Mouse (Mus musculus) stomach, embryonic 15.5 days (tissue): ENCODE data around the gene B3gnt2. TPM values are rescaled to one million over a fixed set of nuclear protein-coding genes. Genes with fewer than 3 reads are reported as not detected.

Experiments used
- ATAC-seq: fragments of 200-750 bp; cut with Nextera tagmentation; 2 replicates; pipeline ENCODE4 v1.8.0; 2017; ENCODE audit warnings: low read depth, moderate number of reproducible peaks, moderate TSS enrichment; ENCODE audit not compliant: insufficient read depth, low FRiP score
- H3K27ac ChIP-seq: fragments of 300-500 bp; sonication (generic); 2 replicates; pipeline ENCODE4 v1.5.1; 2015; ENCODE audit warnings: mild to moderate bottlenecking, inconsistent platforms
- H3K27me3 ChIP-seq: fragments of 300-500 bp; sonication (generic); replicated peaks from 2 replicates; pipeline ENCODE4 v1.6.1; 2015; ENCODE audit warnings: inconsistent platforms
- H3K36me3 ChIP-seq: fragments of 300-500 bp; sonication (generic); 2 replicates; pipeline ENCODE4 v1.6.1; 2015; ENCODE audit warnings: inconsistent platforms
- H3K4me1 ChIP-seq: fragments of 300-500 bp; sonication (generic); 2 replicates; pipeline ENCODE4 v1.6.1; 2015; ENCODE audit warnings: inconsistent platforms
- H3K4me2 ChIP-seq: fragments of 300-500 bp; sonication (generic); 2 replicates; pipeline ENCODE4 v1.6.1; 2015; ENCODE audit warnings: mild to moderate bottlenecking, inconsistent platforms
- H3K4me3 ChIP-seq: fragments of 300-500 bp; sonication (generic); replicated peaks from 2 replicates; pipeline ENCODE4 v1.5.1; 2015; ENCODE audit warnings: inconsistent platforms
- H3K9ac ChIP-seq: fragments of 300-500 bp; sonication (generic); 2 replicates; pipeline ENCODE4 v1.6.1; 2015; ENCODE audit warnings: inconsistent platforms
- H3K9me3 ChIP-seq: fragments of 300-500 bp; sonication (generic); 2 replicates; pipeline ENCODE4 v1.6.1; 2016; ENCODE audit warnings: inconsistent platforms
- WGBS: fragments of 180-500 bp; shearing (Covaris S2); methylation state at CpG from one replicate; pipeline ENCODE4 v1.1.7; 2015; 5-methylcytosine and 5-hydroxymethylcytosine counted together
- polyA plus RNA-seq: library from polyadenylated mRNA; unstranded; fragments of >200 nt; fragmentation: Nextera tagmentation; extraction: Ambion mirVana; gene quantifications from 2 replicates; pipeline ENCODE4 v1.2.1, GENCODE M21; 2015

Gene B3gnt2
- polyA plus RNA-seq, 1 experiment from 2014 or later = 13.6 TPM

- Histone ChIP-seq H3K9me3 (no peaks in the 10 kb centered on the region), H3K4me2 (no peak overlapping the region), H3K9ac (no peak overlapping the region), H3K36me3 (no peaks in the 10 kb centered on the region), H3K27me3 (no peaks in the 10 kb centered on the region), H3K4me1 (0 out of 2 replicates have a peak, but pooled peaks cover 4% of the 10 kb centered on the region), H3K4me3 (no peak overlapping the region), H3K27ac (no peak overlapping the region)
- no peak for ATAC-seq
- WGBS = 83% methylated on average over 2 of the region's 2 CpGs
These were observed 80.0 kb downstream of the B3gnt2 start for GRCm38 (mm10) chr11:22780761-22781160.

- Histone ChIP-seq H3K4me1 (0 out of 2 replicates have a peak, but pooled peaks cover 4% of the 10 kb centered on the region), H3K27me3 (no peaks in the 10 kb centered on the region), H3K27ac (no peak overlapping the region; the same call in 1 of the 2 replicates), H3K36me3 (no peaks in the 10 kb centered on the region), H3K4me3 (no peak overlapping the region), H3K9me3 (no peaks in the 10 kb centered on the region), H3K9ac (no peak overlapping the region), H3K4me2 (no peak overlapping the region)
- WGBS = 63% methylated on average over 6 of the region's 6 CpGs
- ATAC-seq = no peak
These were observed 80.8 kb downstream of the B3gnt2 start for GRCm38 (mm10) chr11:22779821-22780551.

GRCm38 (mm10) chr11:22778596-22778995, 82.2 kb downstream of the B3gnt2 start:
- H3K4me3 ChIP-seq = no peak overlapping the region
- ATAC-seq = no peak
- 0 out of 2 replicates have a peak, but pooled peaks cover 4% of the 10 kb centered on the region for H3K4me1 ChIP-seq
- H3K4me2 ChIP-seq = no peak overlapping the region
- H3K27ac ChIP-seq = no peak overlapping the region
- no peak overlapping the region for H3K9ac ChIP-seq
- 78% methylated on average over 3 of the region's 3 CpGs for WGBS
- H3K9me3 ChIP-seq = no peaks in the 10 kb centered on the region
- H3K27me3 ChIP-seq = no peaks in the 10 kb centered on the region
- H3K36me3 ChIP-seq = no peaks in the 10 kb centered on the region

GRCm38 (mm10) chr11:22777531-22777930, 83.2 kb downstream of the B3gnt2 start:
- Histone ChIP-seq H3K9ac (no peak overlapping the region), H3K4me2 (no peak overlapping the region), H3K4me3 (no peak overlapping the region), H3K27me3 (no peaks in the 10 kb centered on the region), H3K4me1 (no peaks in the 10 kb centered on the region), H3K36me3 (no peaks in the 10 kb centered on the region), H3K9me3 (no peaks in the 10 kb centered on the region), H3K27ac (no peak overlapping the region)
- no peak for ATAC-seq
- WGBS = 88% methylated on average over 2 of the region's 2 CpGs

- no peak overlapping the region for H3K9ac ChIP-seq
- H3K9me3 ChIP-seq = no peaks in the 10 kb centered on the region
- no peaks in the 10 kb centered on the region for H3K36me3 ChIP-seq
- H3K27ac ChIP-seq = no peak overlapping the region
- no peaks in the 10 kb centered on the region for H3K4me1 ChIP-seq
- no peak for ATAC-seq
- no peak overlapping the region for H3K4me2 ChIP-seq
- H3K4me3 ChIP-seq = no peak overlapping the region
- no peaks in the 10 kb centered on the region for H3K27me3 ChIP-seq
- 72% methylated on average over 2 of the region's 2 CpGs for WGBS
These were observed 85.9 kb downstream of the B3gnt2 start for GRCm38 (mm10) chr11:22774821-22775220.

- Histone ChIP-seq H3K27me3 (no peaks in the 10 kb centered on the region), H3K9me3 (no peaks in the 10 kb centered on the region), H3K9ac (no peak overlapping the region), H3K4me3 (no peak overlapping the region), H3K4me2 (no peak overlapping the region), H3K36me3 (no peaks in the 10 kb centered on the region), H3K4me1 (no peaks in the 10 kb centered on the region), H3K27ac (no peak overlapping the region)
- ATAC-seq = no peak
- WGBS = 71% methylated on average over 2 of the region's 2 CpGs
These were observed 94.5 kb downstream of the B3gnt2 start for GRCm38 (mm10) chr11:22766238-22766637.

- Histone ChIP-seq H3K27ac (no peak overlapping the region), H3K36me3 (no peaks in the 10 kb centered on the region), H3K4me3 (no peak overlapping the region), H3K4me2 (no peak overlapping the region), H3K9me3 (no peaks in the 10 kb centered on the region), H3K27me3 (no peaks in the 10 kb centered on the region), H3K4me1 (no peaks in the 10 kb centered on the region), H3K9ac (no peak overlapping the region)
- 80% methylated on average over 4 of the region's 4 CpGs for WGBS
- ATAC-seq = no peak
These were observed 95.3 kb downstream of the B3gnt2 start for GRCm38 (mm10) chr11:22765425-22765824.

- H3K4me2 ChIP-seq = no peak overlapping the region
- no peak for ATAC-seq
- no peak overlapping the region for H3K9ac ChIP-seq
- no peaks in the 10 kb centered on the region for H3K4me1 ChIP-seq
- H3K36me3 ChIP-seq = no peaks in the 10 kb centered on the region
- no peak overlapping the region for H3K27ac ChIP-seq
- 69% methylated on average over 4 of the region's 4 CpGs for WGBS
- H3K27me3 ChIP-seq = no peaks in the 10 kb centered on the region
- no peaks in the 10 kb centered on the region for H3K9me3 ChIP-seq
- no peak overlapping the region for H3K4me3 ChIP-seq
These were observed 97.0 kb downstream of the B3gnt2 start for GRCm38 (mm10) chr11:22763556-22764295.

- no peaks in the 10 kb centered on the region for H3K27me3 ChIP-seq
- no peak overlapping the region for H3K4me2 ChIP-seq
- H3K9me3 ChIP-seq = no peaks in the 10 kb centered on the region
- H3K27ac ChIP-seq = no peak overlapping the region
- WGBS = 80% methylated on average over 1 of the region's 1 CpGs
- no peak overlapping the region for H3K9ac ChIP-seq
- H3K36me3 ChIP-seq = no peaks in the 10 kb centered on the region
- no peaks in the 10 kb centered on the region for H3K4me1 ChIP-seq
- ATAC-seq = no peak
- no peak overlapping the region for H3K4me3 ChIP-seq
These were observed 97.7 kb downstream of the B3gnt2 start for GRCm38 (mm10) chr11:22763055-22763454.

- no peak overlapping the region for H3K27ac ChIP-seq
- WGBS = 84% methylated on average over 18 of the region's 18 CpGs
- no peaks in the 10 kb centered on the region for H3K27me3 ChIP-seq
- H3K4me1 ChIP-seq = no peaks in the 10 kb centered on the region
- H3K9me3 ChIP-seq = no peaks in the 10 kb centered on the region
- H3K4me2 ChIP-seq = no peak overlapping the region
- no peaks in the 10 kb centered on the region for H3K36me3 ChIP-seq
- no peak for ATAC-seq
- H3K9ac ChIP-seq = no peak overlapping the region
- no peak overlapping the region for H3K4me3 ChIP-seq
These were observed 98.4 kb downstream of the B3gnt2 start for GRCm38 (mm10) chr11:22762236-22762927.

GRCm38 (mm10) chr11:22759783-22760182, 101.0 kb downstream of the B3gnt2 start:
- Histone ChIP-seq H3K9me3 (no peaks in the 10 kb centered on the region), H3K9ac (no peak overlapping the region), H3K4me2 (no peak overlapping the region), H3K4me1 (no peaks in the 10 kb centered on the region), H3K27me3 (no peaks in the 10 kb centered on the region), H3K27ac (no peak overlapping the region), H3K4me3 (no peak overlapping the region), H3K36me3 (no peaks in the 10 kb centered on the region)
- WGBS = 87% methylated on average over 3 of the region's 4 CpGs
- no peak for ATAC-seq
